Mouse (Mus musculus): ENCODE data around the gene Ano3. TPM values are rescaled to one million over a fixed set of nuclear protein-coding genes. Genes with fewer than 3 reads are reported as not detected.

Ano3 gene
- polyA plus RNA-seq, 2 experiments = under 0.01 TPM; not detected in 1

DNA sequence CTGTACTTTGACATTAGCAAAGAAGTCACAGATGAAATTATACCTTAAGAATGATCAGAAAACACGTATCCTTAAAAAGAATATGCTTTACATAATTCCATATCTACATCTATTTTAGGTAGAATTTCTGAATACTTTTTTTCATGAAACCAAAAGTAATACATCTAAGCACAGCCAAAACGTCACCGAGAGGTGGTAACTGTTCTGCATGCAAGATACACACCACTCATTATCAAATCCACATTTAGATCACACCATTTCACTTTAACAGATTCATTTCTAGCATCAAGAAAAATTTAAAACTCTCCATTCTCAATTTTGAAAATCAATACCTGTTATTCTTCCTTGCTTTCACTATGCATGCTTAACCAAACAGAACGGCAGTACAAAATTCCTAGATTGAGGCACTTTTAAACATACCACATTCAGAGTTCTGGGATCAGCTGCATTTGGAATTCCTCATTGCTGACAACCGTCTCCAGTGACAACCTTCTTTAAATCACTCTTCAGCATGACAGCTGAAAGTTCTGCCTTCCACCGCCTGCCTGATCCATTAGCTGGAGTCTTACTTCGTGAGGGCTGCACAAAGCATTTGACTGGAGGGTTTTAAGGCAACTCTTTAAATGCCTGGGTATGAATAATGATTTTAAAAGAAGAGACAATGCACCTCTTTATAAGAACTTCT is 111.0 kb downstream of the Ano3 start:
- WGBS (ENCODE audit: insufficient replicate concordance) = 56% methylated on average over 7 of the region's 7 CpGs
- TF ChIP-seq CTCF (IDR thresholded peaks at IDR 0.05; ENCODE audit: low read depth) (no peak), EP300 (IDR thresholded peaks at IDR 0.05; ENCODE audit: low read depth) (no peak)
- Histone ChIP-seq H3K27ac (no peak overlapping the region), H3K4me1 (replicated peaks; ENCODE audit: control insufficient read depth in 2 of 2, insufficient read depth in 2 of 2, low read length in 1 of 2) (no peaks in the 10 kb centered on the region), H3K36me3 (replicated peaks; ENCODE audit: control insufficient read depth, insufficient read depth, low read depth) (no peaks in the 10 kb centered on the region), H3K9ac (replicated peaks) (no peak overlapping the region), H3K27me3 (ENCODE audit: control insufficient read depth, insufficient read depth, low read length) (no peaks in the 10 kb centered on the region), H3K4me2 (ENCODE audit: low read depth) (no peak overlapping the region), H3K9me3 (ENCODE audit: control insufficient read depth, low read length) (no peaks in the 10 kb centered on the region), H3K4me3 (ENCODE audit: insufficient read depth in 1 of 2, low read depth in 2 of 2, low read length in 2 of 2) (no peak overlapping the region)
- no peak for ATAC-seq (ENCODE audit: insufficient read depth)
- DNase-seq (ENCODE audit: low read depth in 3 of 3, low spot score in 3 of 3) = no peak

DNA sequence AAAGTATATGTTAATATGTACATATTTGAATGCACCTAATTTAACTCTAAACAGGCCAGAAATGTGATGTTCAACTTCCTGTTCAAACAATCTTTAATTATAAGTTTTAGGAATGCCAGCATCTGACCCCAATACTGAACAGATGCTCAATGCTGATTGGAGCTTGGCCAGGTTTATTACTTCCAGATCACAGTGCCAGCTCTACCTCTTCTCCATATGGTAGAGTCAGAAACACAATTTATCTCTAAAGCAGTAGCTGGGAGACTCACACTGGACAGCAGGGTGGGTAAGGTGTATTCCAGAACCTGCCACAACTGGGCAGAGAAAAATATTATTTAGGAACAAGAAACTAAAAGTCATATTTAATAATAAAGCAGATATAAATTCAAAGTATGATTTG is 134.5 kb downstream of the Ano3 start:
- H3K27ac ChIP-seq = no peak overlapping the region
- H3K4me3 ChIP-seq (ENCODE audit: insufficient read depth in 1 of 2, low read depth in 2 of 2, low read length in 2 of 2) = no peak overlapping the region
- no peaks in the 10 kb centered on the region for H3K4me1 ChIP-seq (replicated peaks; ENCODE audit: control insufficient read depth in 2 of 2, insufficient read depth in 2 of 2, low read length in 1 of 2)
- no peak for DNase-seq (ENCODE audit: low read depth in 3 of 3, low spot score in 3 of 3)
- H3K36me3 ChIP-seq (replicated peaks; ENCODE audit: control insufficient read depth, insufficient read depth, low read depth) = no peaks in the 10 kb centered on the region
- ATAC-seq (ENCODE audit: insufficient read depth) = no peak
- H3K4me2 ChIP-seq (ENCODE audit: low read depth) = no peak overlapping the region
- H3K27me3 ChIP-seq (ENCODE audit: control insufficient read depth, insufficient read depth, low read length) = no peaks in the 10 kb centered on the region
- TF ChIP-seq EP300 (IDR thresholded peaks at IDR 0.05; ENCODE audit: low read depth) (no peak), CTCF (IDR thresholded peaks at IDR 0.05; ENCODE audit: low read depth) (no peak)
- no peaks in the 10 kb centered on the region for H3K9me3 ChIP-seq (ENCODE audit: control insufficient read depth, low read length)
- H3K9ac ChIP-seq (replicated peaks) = no peak overlapping the region

DNA sequence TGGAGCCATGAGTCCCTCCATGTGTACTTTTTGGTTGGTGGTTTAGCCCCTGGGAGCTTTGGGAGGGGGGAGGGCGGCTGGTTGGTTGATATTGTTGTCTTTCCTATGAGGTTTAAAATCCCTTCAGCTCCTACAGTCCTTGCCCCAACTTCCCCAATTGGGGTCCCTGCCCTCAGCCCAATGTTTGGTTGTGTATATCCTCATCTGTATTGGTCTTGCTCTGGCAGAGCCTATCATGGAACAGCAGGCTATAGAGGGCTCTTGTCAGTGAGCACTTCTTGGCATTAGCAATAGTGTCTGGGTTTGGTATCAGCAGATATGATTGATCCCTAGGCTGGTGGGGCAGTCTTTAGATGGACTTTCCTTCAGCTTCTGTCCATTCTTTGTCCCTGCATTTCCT is 135.8 kb downstream of the Ano3 start:
- Histone ChIP-seq H3K27ac (no peak overlapping the region), H3K36me3 (replicated peaks; ENCODE audit: control insufficient read depth, insufficient read depth, low read depth) (no peaks in the 10 kb centered on the region), H3K4me3 (ENCODE audit: insufficient read depth in 1 of 2, low read depth in 2 of 2, low read length in 2 of 2) (no peak overlapping the region), H3K9ac (replicated peaks) (no peak overlapping the region), H3K27me3 (ENCODE audit: control insufficient read depth, insufficient read depth, low read length) (no peaks in the 10 kb centered on the region), H3K4me2 (ENCODE audit: low read depth) (no peak overlapping the region), H3K4me1 (replicated peaks; ENCODE audit: control insufficient read depth in 2 of 2, insufficient read depth in 2 of 2, low read length in 1 of 2) (no peaks in the 10 kb centered on the region), H3K9me3 (ENCODE audit: control insufficient read depth, low read length) (no peaks in the 10 kb centered on the region)
- ATAC-seq (ENCODE audit: insufficient read depth) = no peak
- TF ChIP-seq CTCF (IDR thresholded peaks at IDR 0.05; ENCODE audit: low read depth) (no peak), EP300 (IDR thresholded peaks at IDR 0.05; ENCODE audit: low read depth) (no peak)
- 71% methylated on average over 1 of the region's 1 CpGs for WGBS (ENCODE audit: insufficient replicate concordance)
- no peak for DNase-seq (ENCODE audit: low read depth in 3 of 3, low spot score in 3 of 3)

DNA sequence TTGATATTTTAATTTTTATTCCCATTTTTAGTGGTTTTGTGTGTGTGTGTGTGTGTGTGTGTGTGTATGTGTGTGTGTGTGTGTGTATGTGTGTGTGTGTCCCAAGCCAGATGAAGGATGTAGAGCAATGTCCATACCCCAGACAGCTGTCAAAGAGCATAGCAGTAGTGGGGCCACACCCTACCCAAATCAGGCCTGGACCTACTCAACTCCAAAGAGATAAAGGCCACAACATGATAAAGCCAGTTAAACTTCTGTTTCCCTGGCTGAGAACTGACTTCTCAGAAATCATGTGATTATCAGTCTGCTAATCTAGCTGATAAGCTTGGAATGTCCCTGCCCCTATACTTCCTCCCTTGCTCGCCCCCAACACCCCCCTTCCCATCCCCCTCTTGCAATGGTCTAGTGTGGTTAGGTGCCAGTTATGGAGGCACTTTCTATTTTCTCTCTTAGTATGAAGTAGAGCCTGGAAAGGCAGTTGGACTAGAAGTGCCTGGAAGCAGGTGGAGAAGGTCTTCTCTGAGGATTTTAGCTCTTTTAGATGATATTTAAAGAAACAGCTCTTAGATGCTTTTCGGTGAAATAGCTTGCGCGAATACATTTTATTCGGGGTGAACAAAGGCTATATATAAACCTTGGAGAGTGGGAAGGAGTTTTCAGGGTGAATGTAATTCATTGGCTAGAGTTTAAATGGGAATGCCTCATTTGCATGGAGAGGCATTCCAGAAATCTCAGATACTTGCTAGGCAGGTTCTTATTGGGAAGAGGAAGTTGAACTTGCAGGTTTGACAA is 144.2 kb downstream of the Ano3 start:
- TF ChIP-seq CTCF (IDR thresholded peaks at IDR 0.05; ENCODE audit: low read depth) = no peak
- no peak for TF ChIP-seq EP300 (IDR thresholded peaks at IDR 0.05; ENCODE audit: low read depth)
- no peaks in the 10 kb centered on the region for H3K36me3 ChIP-seq (replicated peaks; ENCODE audit: control insufficient read depth, insufficient read depth, low read depth)
- H3K9ac ChIP-seq (replicated peaks) = no peak overlapping the region
- H3K9me3 ChIP-seq (ENCODE audit: control insufficient read depth, low read length) = no peaks in the 10 kb centered on the region
- no peak overlapping the region for H3K4me3 ChIP-seq (ENCODE audit: insufficient read depth in 1 of 2, low read depth in 2 of 2, low read length in 2 of 2)
- no peak for DNase-seq (ENCODE audit: low read depth in 3 of 3, low spot score in 3 of 3)
- no peaks in the 10 kb centered on the region for H3K4me1 ChIP-seq (replicated peaks; ENCODE audit: control insufficient read depth in 2 of 2, insufficient read depth in 2 of 2, low read length in 1 of 2)
- no peaks in the 10 kb centered on the region for H3K27me3 ChIP-seq (ENCODE audit: control insufficient read depth, insufficient read depth, low read length)
- no peak overlapping the region for H3K4me2 ChIP-seq (ENCODE audit: low read depth)
- ATAC-seq (ENCODE audit: insufficient read depth) = no peak
- no peak overlapping the region for H3K27ac ChIP-seq
- WGBS (ENCODE audit: insufficient replicate concordance) = 64% methylated on average over 5 of the region's 5 CpGs

DNA sequence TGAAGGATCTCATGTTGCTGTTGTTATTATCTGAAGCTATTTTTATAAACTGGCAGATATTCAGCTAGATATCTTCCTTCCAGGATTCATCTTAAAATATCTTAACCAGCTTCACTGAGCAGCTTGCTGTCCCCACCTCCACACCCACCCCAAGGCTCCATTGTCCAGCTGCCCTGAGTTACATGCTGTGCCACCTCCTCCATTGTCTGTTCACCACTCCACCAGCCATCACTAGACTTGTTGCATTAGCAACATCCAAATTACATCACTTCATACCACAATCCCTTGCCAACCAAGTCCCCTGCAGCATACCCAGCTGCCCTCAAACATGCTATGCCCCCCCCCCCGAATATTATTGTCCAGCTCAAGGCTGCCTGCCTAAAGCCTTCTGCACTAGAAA is 154.8 kb downstream of the Ano3 start:
- 36% methylated on average over 1 of the region's 1 CpGs for WGBS (ENCODE audit: insufficient replicate concordance)
- Histone ChIP-seq H3K36me3 (replicated peaks; ENCODE audit: control insufficient read depth, insufficient read depth, low read depth) (no peaks in the 10 kb centered on the region), H3K27ac (no peak overlapping the region), H3K27me3 (ENCODE audit: control insufficient read depth, insufficient read depth, low read length) (no peaks in the 10 kb centered on the region), H3K9me3 (ENCODE audit: control insufficient read depth, low read length) (no peaks in the 10 kb centered on the region), H3K4me2 (ENCODE audit: low read depth) (no peak overlapping the region), H3K9ac (replicated peaks) (no peak overlapping the region), H3K4me3 (ENCODE audit: insufficient read depth in 1 of 2, low read depth in 2 of 2, low read length in 2 of 2) (no peak overlapping the region), H3K4me1 (replicated peaks; ENCODE audit: control insufficient read depth in 2 of 2, insufficient read depth in 2 of 2, low read length in 1 of 2) (no peaks in the 10 kb centered on the region)
- TF ChIP-seq EP300 (IDR thresholded peaks at IDR 0.05; ENCODE audit: low read depth) (no peak), CTCF (IDR thresholded peaks at IDR 0.05; ENCODE audit: low read depth) (no peak)
- no peak for DNase-seq (ENCODE audit: low read depth in 3 of 3, low spot score in 3 of 3)
- ATAC-seq (ENCODE audit: insufficient read depth) = no peak
